Mouse (Mus musculus): ENCODE results near the gene Meis2.

The Meis2 gene

DNA sequence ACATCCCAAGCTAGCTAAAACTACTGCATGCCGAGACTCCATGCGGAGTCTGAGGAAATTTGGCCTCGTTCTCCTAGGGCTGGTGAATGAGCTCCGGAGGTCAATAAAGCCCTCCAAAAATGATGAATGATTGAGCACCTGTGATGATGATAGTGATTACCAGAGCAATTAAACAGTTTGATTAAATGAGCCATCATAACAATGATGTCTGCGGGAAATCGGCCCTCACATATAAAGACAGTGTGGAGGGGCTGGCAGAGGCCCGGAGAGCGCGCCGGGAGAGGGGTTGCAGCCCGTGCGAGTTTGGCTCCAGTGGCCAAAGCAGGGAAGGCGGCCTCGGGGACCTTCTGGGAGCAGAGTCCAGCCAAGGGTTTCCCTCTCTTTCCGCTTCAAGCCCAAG, 2.1 kb upstream of the Meis2 start:
- DNase-seq = no peak

DNA sequence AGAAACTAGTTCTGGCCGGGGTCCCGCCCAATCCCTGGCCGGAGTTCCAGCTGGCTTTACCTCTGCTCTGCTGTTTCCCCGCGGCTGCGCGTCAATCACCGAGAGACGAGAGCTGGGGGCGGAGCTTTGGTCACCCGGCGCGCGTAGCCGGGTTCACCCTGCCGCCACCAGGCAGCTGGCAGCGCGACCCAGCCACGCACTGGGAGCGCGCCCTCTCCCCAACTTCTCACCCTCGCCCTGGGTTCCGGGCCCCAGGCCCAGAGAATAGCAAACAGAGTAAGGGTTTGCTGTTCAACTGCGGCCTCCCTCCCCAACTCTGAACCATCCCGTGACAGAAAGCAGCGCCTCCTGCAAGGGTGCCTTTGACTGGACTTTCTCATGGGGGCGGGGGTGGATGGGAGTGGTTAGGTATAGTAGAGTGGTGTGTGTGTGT, 1.4 kb upstream of the Meis2 start:
- peak; percentile 80 for DNase-seq

DNA sequence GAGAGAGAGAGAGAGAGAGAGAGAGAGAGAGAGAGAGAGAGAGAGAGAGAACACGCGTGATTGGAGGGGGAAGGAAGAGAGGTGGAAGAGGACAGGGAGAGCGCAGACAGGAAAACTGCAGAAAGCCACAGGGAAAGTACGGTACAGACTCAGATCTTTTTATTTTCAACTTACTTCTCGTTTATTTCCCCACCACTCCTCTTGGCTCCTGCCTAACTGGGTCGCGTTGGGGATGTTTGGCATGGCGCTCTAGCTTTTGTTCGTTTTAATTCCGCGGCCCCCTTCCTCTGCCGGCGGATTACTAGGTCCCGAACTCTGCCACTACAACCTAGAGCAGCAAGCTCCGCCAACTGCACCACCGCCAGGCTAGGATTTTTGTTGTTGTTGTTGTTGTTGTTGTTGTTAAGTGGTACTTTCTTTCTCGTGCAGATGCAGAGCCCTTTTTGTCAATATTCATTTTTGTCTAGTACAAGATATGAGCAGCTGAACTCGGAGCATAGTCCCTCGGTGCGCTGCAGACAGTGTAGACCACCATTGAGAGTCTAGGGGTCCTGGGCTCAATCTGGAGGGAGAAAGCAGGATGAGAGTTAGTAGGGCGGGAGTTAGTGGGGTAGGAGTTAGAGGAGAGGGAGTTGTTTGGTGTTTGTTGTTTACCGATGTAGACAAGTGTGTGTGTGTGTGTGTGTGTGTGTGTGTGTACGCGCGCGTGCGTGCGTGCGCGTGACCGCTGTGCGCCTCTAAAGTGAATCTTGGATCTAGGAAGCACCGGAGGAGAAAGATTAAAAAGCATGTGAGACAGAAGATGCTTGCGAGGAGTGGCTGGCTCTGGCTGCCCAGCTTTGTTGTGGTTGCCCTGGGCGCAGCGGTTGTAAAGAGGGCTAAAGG, 660 bp upstream of the Meis2 start:
- no peak for DNase-seq

DNA sequence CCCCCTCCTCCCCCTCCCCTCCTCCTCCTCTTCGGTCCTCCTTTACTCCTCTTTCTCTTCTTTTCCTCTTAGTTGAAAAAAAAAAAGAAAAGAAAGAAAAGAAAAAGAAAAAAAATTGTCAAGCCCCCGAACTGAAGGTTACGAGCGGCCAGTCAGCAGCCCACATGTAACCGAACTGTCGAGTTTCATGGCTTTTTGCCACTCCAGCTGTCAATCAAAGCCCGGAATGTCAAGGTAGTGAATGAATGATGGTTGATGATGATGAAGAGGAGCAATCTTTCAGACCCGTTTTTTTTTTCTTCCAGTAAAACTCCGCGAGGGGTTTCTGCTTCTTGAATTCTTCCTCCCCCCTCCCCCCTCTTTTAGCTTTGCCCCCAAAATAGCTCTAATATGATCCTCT, 582 bp downstream of the Meis2 start:
- no peak for DNase-seq

DNA sequence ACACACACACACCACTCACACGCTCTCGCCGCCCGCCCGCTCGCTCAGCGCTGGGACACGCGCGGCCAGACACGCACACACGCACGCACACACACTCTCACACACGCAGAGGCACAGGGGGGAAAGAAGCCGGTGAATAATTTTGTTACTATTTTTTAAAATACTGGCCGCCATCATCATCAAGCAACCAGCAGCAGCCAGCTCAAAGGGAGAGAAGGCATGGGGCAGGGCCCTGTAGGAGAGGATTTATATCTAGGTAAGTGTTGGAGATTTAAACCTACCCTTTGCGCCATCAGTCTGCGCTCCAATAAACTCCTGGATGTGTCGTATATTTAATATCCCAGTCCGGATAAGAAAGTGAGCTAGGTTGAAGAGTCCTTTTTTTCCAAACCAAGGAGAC, 1.1 kb downstream of the Meis2 start:
- DNase-seq = peak; percentile 45

DNA sequence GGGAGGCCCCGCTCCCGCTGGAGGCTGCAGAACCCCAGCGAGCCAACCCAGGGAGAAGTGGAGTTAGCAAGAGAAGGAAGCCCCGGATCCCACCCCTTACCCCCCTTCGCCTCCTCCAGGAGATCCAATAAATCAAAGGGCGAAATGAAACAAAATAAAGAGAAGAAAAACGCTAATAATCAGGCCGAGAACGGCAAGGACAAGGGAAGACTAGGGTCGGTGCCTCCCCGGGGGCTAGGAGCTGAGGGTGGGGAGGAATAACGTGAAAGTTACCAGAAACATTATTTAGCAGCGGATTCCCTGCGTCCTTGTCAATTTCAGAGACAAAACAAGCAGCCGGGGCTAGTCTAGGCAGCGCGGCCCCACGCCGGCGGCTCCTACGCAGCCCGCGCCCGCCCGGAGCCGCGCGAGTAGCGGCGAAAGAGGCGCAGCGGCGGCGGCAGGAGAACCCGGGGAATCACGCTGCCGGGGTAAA, 1.8 kb downstream of the Meis2 start:
- peak; percentile 52 for DNase-seq

DNA sequence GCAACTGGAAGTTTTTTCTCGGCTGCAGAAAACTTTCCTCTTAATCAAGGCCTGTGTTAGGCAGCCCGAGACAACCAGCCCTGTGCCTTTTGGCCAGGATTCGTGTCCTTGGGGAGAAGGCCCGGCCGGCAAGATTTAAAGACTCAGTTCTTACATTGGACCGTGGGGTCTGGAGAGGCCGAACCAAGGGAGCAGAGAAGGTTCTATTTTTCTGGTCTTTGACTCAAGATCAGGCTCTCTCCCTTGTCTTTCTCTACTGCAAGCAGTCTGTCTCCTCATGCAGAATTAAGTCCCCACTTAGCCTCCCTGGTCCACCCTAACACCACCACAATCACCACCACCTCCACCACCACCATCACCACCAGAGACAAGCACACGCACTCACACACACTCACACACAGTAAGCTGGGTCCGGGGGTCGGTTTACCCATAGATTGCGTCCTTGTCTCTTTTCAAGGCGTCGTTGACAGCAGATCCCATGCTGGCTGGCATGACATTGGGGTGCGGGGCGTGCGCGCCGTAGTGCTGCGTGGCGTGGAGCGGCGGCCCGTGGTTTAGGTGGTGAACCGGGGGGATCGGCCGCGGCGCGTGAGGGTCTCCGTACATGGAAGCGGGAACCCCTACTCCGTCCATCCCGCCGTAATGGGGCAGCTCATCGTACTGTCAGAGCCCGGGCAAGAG, 2.7 kb downstream of the Meis2 start:
- DNase-seq = no peak

DNA sequence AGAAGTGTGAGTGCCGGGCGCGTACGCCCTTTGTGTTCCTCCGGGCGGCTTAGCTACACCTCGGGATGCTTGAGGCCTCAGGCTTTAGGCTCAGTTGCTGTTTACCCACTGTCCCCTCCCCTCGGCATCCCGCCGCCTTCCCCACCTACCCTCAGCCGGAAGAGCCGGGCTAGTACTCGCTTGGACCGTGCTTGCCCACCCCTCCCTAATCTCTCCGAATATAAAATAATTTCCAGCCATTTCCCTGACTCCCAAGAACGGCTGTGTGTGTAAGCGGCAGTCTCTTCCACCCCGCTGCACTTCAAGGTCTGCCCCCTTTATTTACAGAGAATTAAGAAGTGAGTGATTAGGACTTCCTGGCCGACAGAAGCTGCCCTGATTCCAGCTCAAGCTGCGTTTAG, 3.4 kb downstream of the Meis2 start:
- DNase-seq = no peak

DNA sequence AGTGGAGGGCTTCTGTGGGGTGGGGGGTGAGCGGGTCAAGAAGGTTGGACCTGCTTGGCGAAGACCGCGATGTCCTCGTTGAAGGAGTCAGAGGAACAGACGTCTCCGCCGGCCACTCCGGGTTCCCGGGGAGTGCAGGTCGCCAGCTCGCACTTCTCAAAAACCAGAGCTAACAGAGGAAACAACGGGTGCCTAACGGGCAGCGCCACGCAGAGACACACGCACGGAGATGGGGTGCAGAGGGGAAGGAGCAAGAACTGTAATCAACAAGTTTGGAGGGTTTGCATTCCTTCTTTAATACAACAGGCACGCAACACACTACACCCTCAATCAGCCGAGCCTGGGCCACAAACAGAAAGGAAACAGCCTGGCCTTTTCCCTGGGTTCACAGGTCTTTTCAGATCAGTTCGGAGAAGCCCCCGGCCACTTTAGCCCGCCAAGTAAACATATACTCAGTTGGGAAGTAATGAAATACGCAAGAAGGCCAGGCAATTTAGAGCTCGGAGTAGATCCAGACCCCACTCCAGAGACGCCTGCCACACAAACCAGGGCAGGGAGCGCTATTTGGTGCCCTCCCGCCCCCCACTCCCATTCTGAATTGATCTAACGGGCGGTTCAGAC, 4.1 kb downstream of the Meis2 start:
- DNase-seq = peak; percentile 46

DNA sequence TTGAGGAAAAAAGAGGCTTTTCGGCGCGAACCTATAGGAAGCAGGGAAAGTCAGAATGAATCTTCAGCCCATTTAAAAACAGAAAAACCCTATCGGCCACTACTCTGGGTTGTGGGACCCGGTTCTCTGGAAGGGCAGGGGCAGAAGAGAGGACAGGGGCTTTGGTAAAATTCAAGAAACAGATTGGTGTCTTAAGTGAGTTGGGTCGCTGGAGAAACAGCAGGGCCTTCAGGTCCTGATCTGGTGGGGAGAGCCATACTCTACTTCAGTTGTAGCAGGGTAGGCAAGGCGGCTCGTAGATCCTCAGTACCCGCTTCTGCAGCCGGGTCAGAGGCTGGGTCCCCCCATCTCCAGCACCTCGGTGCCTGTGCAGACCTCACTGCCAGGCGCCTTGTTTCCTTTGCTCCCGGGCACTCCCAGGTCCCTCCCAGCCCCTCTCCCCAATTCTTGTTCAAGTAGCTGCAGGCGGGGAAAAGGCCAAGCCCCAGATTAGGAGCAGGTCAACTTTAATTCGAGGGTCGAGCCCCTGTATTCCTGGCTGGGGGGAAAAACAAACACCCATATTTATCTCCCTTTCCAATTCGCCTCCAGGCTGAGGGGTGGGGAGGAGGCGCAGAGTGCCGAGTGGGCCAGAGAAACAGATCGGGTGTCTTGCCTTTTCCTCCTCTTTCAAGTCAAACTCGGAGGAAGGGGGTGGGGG, 4.8 kb downstream of the Meis2 start:
- no peak for DNase-seq

DNA sequence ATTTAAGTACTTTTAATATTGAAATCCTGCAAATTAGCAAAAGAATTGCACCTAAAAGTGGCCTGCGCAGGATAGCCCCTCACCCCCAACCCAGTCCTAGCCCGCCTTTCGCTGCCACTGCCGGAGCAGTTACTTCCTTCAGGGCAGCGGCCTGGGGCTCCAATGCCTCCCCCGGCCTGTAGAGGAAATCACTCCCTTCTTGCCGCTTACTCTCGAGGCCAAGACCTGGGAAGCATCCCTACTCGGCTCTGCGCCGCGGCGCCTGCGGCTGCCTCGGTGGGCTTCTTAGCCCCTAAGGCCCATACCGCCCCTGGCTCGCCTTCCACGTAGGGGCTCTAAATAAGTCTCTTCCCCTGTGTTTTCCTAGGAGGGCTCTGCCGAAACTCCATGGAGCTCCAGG, 5.4 kb downstream of the Meis2 start:
- DNase-seq = no peak

DNA sequence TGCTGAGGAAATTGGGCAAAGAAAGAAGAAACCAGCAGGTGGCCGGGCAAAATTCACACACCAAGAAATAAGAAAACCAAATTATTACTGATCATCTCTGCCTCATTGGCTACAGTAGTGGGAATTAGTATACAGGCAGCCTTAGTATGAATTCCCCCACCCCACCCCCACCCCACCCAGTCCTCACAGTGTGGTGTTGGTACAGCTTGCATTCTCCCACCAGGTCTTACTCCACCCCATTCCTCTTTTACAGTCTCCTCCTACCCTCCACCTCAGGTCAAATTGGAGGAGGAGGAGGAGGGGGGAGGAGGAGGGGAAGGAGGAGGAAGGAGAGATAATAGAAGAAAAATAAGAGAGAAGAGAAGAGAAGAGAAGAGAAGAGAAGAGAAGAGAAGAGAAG, 6.0 kb downstream of the Meis2 start:
- no peak for DNase-seq

DNA sequence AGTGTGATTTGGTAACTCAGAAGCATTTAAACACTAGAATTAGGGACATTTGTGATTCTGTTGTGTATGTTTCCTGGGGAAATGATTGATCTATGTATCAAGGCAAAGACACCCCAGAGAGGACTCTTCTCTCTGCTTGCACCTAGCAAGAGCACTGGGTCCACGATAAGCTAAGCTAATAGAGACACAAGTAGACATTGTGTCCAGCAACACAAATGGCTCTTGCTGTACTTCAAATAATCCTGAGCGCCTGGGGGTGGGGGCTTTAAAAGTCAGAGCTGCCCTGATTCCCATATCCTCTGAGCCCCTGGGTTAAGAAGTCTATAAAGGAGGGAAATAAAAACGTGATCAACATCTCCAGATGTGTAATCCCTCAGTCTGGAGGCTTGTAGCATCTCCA, 6.6 kb downstream of the Meis2 start:
- no peak for DNase-seq

DNA sequence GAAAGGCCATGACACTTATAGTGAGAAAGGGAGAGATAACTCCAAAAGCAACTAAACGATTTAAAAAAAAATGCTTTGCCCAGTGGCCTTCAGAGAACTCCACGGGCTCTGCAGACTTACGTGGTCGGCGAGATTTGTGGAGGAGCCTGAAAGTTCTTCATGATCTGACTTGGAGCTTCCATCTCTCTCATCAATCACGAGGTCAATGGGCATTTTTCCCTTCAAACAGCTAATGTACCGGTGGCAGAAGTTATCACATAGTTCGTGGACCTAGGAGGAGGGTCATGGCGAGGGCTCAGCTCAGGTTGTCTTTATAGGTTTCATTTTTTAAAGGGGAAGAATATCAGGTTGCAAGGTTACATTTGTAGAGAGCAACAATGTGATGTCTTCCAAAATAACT, 7.1 kb downstream of the Meis2 start:
- no peak for DNase-seq

DNA sequence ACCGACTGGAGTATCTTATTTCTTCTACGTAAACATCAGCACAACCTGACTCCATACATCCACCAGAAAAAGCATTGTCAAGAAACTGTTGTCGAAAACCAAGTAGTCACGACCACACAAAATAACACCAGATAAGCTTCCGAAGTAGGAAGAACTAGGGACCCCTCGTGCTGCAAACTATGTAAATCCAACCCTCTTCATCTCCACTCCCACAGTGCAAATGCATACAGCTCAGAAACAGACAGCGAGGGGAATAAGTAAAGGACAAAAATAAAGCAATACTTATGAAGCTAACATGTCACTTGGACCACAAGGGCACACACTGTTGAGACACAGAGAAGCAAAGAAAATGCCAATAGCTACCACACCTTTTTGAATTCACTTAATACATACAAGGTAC, 8.8 kb downstream of the Meis2 start:
- DNase-seq = no peak

DNA sequence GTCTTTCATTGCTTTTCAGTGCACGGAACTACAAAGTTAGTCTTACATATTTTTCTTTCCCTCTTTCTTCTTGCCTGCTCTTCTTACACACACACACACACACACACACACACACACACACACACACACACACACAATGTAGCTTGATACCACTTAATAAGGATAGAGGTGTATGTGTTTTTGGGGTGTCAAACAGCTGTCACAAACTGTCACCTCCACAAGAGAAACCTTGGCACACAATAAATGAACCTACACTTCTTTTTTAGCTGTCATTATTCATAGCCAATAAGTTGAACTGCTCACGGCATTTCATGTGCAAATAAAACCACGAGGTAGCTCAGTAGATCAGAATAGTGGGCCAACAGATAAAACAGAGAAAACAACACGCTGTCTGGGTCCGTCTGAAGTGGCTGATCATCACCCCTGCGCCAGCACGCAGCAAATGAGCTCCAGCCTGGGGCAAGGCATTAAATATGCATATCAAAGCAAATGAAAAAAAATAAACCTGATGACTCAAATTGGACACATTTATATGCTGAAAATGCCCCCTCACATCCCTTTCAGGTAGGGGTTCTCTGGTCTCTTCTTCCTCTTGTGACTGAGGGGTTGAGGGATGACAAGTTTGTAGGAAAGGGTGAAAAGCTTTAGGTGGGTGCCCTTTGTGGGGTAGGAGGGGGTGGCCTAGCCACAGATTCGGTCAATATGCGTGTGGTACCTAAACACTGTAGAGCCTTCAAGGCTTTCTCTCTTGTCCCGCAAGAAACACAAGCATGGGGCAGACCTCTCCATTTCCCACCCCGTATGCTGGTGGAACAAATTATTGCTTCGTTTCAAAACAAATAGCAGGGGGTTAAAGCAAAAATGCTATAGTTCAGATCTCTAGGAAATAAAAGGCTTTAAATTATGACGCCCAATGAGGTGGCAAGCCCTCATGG, 9.7 kb downstream of the Meis2 start:
- no peak for DNase-seq

DNA sequence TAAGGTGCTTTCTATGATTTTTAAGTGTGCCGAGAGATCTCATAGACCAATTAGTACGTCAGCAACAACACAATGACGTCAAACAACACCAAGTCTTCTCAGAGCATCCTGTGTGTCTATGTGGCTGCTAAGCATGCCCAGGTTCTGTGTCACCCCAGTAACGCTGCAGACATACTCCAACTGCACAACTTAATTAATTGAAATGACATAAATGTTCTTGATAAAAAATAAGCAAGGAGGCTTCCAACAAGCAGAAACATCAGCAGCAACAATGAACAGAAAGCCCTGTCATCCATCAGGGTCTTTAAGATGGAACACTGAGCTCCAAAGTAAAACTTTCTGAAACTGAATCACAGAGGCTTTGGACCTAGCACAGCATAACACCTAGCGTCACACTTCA, 11.7 kb downstream of the Meis2 start:
- DNase-seq = no peak

DNA sequence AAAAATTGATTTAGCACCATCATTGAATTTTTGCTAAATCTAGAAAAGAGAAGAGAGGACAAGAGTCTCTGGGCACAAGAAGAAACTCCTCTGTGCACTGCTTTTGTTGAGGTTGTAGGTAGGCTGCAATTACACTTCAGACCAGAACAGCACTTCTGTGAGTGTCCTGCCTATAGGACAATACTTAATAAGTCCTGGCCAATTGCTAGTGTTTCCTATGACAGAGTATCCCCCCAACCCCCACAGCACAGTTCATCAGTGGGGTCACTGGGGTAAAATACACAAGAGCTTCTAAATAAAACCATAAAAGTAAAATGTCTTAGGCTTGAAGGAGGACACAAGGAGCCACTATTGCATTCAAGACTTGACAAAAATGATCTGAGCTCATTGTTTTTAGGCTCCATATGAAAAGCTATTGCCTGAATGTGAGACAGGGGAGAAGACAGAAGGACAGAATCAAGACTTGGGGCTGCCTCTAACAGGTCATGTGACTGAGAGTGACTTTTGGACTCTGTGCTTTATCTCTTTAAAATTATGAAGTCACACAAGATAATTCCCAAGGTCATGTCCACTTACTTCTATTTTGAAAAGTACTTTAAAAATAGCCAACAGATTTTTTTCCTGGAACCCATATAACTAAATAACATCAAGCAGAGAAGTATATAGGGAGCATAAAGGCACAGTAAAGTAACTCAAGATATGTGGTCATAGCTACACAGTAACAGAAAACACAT, 12.8 kb downstream of the Meis2 start:
- DNase-seq = no peak

DNA sequence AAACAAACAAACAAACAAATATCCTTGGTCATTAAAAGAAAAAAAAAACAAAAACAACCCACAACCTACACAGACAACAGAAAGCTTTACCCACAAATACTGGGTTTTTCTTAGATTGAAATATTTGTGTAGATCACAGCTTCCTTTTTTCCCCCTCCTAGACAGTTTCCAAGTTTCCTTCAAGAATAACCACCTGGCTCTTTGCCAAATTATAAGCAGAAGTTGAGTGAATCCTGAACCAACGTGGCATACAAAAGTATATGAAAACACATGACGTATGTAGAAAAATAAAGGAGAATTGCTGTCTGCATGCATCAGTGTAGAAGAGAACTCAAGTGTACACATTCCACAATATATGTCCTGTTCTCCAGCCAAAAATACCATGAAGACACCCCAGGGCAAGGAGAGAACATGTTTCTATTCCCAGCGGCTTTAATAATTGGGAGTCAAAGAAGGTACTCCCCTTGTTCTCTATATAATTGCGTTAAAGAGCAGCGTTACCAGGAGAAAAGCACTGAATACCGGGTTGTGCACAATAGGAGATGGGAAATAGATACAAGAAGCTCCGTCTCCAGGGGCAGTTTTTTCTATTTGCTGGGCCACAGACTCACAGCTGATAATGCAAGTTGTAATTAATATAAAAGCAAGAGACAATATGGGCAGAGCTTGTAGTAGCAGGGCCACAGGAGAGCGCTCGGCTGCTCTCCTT, 13.6 kb downstream of the Meis2 start:
- no peak for DNase-seq

DNA sequence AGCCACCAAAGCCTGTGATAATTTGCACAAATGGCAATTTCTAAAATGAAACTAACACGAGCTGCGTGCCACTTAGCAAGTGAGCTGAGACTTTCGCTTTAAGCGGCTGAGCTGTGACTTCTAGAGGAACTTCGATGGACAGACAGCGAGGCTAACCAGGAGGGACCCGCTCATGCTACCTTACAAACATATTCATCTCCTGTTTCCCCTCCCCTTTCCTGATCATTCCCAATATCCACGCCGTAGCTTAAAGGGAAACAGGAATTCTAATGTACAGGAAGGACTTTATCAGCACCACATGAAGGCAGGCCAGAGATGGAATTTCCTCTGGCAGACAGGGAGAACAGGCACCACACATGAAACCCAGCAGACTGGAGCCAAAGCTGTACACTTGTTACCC, 15.9 kb downstream of the Meis2 start:
- no peak for DNase-seq

DNA sequence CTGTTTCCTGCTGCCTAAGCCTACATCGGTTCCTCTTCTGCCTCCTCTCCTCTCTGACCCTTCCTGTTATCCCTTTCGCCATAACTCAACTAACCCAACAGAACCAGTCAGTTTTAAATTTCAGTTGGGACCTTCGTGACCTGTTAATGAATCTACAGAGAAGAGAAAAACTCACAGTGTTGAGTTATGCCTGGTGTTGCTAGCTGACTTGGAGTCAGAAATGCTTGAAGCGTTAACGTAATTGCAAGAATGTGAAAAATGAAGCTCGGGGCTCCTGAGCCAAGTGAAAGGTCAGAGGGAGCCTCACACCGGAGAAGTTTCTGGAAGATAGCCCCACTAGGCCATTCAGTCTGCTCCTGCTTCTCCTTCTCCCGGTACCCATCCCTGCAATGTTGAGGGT, 18.3 kb downstream of the Meis2 start:
- DNase-seq = no peak
